Mouse (Mus musculus): ENCODE data around the gene Egfl8. TPM values are rescaled to one million over a fixed set of nuclear protein-coding genes. Genes with fewer than 3 reads are reported as not detected.

The Egfl8 gene
- polyA plus RNA-seq, 1 experiment from 2014 or later: 1.3 TPM

GRCm38 (mm10) chr17:34639461-34640255, 23.9 kb upstream of the Egfl8 start:
- no peaks in the 10 kb centered on the region for H3K36me3 ChIP-seq
- 72% methylated on average over 7 of the region's 7 CpGs for WGBS
- H3K4me1 ChIP-seq (replicated peaks): peaks cover 12% of the 10 kb centered on the region
- H3K27ac ChIP-seq: 0 out of 2 replicates have a peak overlapping the region, but pooled peaks have one; percentile 82
- H3K4me3 ChIP-seq: no peak overlapping the region
- no peak overlapping the region for H3K4me2 ChIP-seq
- H3K9ac ChIP-seq: no peak overlapping the region
- 0 out of 2 replicates have a peak, but pooled peaks cover 13% of the 10 kb centered on the region for H3K27me3 ChIP-seq
- no peak for ATAC-seq (replicated peaks; ENCODE audit: insufficient number of reproducible peaks, insufficient read depth, low FRiP score, low read depth)
- no peaks in the 10 kb centered on the region for H3K9me3 ChIP-seq (replicated peaks)

GRCm38 (mm10) chr17:34637459-34637858, 21.7 kb upstream of the Egfl8 start:
- Histone ChIP-seq H3K4me1 (replicated peaks) (peaks cover 14% of the 10 kb centered on the region), H3K9me3 (replicated peaks) (no peaks in the 10 kb centered on the region), H3K27ac (no peak overlapping the region), H3K4me3 (no peak overlapping the region), H3K4me2 (no peak overlapping the region), H3K9ac (no peak overlapping the region), H3K36me3 (no peaks in the 10 kb centered on the region), H3K27me3 (peaks cover 34% of the 10 kb centered on the region)
- no peak for ATAC-seq (replicated peaks; ENCODE audit: insufficient number of reproducible peaks, insufficient read depth, low FRiP score, low read depth)
- WGBS: 63% methylated on average over 3 of the region's 3 CpGs

GRCm38 (mm10) chr17:34635671-34636070, 19.9 kb upstream of the Egfl8 start:
- no peaks in the 10 kb centered on the region for H3K9me3 ChIP-seq (replicated peaks)
- no peak overlapping the region for H3K9ac ChIP-seq
- no peak overlapping the region for H3K27ac ChIP-seq
- H3K27me3 ChIP-seq: peaks cover 52% of the 10 kb centered on the region
- no peak overlapping the region for H3K4me3 ChIP-seq
- 71% methylated on average over 2 of the region's 2 CpGs for WGBS
- H3K4me2 ChIP-seq: no peak overlapping the region
- ATAC-seq (replicated peaks; ENCODE audit: insufficient number of reproducible peaks, insufficient read depth, low FRiP score, low read depth): no peak
- peaks cover 22% of the 10 kb centered on the region for H3K4me1 ChIP-seq (replicated peaks)
- H3K36me3 ChIP-seq: no peaks in the 10 kb centered on the region

GRCm38 (mm10) chr17:34632261-34632691, 16.5 kb upstream of the Egfl8 start:
- no peaks in the 10 kb centered on the region for H3K36me3 ChIP-seq
- peaks cover 70% of the 10 kb centered on the region for H3K27me3 ChIP-seq
- H3K4me3 ChIP-seq: peak overlapping the region; percentile 44
- H3K4me1 ChIP-seq (replicated peaks): peaks cover 43% of the 10 kb centered on the region
- peak overlapping the region; percentile 97 for H3K4me2 ChIP-seq
- 0 out of 2 replicates have a peak overlapping the region, but pooled peaks have one; percentile 32 for H3K9ac ChIP-seq
- under 1% methylated on average over 26 of the region's 26 CpGs for WGBS
- H3K27ac ChIP-seq: peak overlapping the region; percentile 21; the same call in 1 of the 2 replicates
- ATAC-seq (replicated peaks; ENCODE audit: insufficient number of reproducible peaks, insufficient read depth, low FRiP score, low read depth): peak; percentile 31; the same call in 1 of the 2 replicates
- no peaks in the 10 kb centered on the region for H3K9me3 ChIP-seq (replicated peaks)

DNA sequence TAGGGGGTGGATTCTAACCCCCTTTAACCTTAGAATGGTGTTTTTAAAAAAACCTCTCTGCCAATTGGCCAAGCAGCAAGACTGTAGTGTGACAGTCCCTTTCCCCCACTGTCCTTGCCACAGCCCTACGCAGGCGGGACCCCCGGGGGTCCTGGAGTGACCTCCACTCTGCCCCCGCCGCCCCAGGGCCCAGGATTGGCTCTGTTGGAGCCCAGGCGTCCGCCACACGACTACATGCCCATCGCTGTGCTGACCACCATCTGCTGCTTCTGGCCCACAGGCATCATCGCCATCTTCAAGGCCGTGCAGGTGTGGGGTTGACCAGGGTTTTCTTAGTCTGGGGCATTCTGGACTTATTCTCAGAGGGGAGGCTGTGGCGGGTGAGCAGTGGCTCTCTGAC, 15.9 kb upstream of the Egfl8 start:
- 0 out of 2 replicates have a peak overlapping the region, but pooled peaks have one; percentile 32 for H3K9ac ChIP-seq

GRCm38 (mm10) chr17:34630761-34631301, 15.1 kb upstream of the Egfl8 start:
- H3K27me3 ChIP-seq: peaks cover 61% of the 10 kb centered on the region
- no peak overlapping the region for H3K9ac ChIP-seq
- WGBS: 2% methylated on average over 48 of the region's 48 CpGs
- peak overlapping the region; percentile 13; the same call in 1 of the 2 replicates for H3K27ac ChIP-seq
- peak overlapping the region; percentile 44 for H3K4me3 ChIP-seq
- no peaks in the 10 kb centered on the region for H3K36me3 ChIP-seq
- H3K4me1 ChIP-seq (replicated peaks): peaks cover 53% of the 10 kb centered on the region
- no peak for ATAC-seq (replicated peaks; ENCODE audit: insufficient number of reproducible peaks, insufficient read depth, low FRiP score, low read depth)
- no peaks in the 10 kb centered on the region for H3K9me3 ChIP-seq (replicated peaks)
- peak overlapping the region; percentile 97 for H3K4me2 ChIP-seq

More for the DNA sequence above, 15.9 kb upstream of the Egfl8 start:
- H3K27ac ChIP-seq: no peak overlapping the region; the same call in 1 of the 2 replicates
- peak overlapping the region; percentile 44 for H3K4me3 ChIP-seq
- peaks cover 45% of the 10 kb centered on the region for H3K4me1 ChIP-seq (replicated peaks)
- WGBS: 9% methylated on average over 12 of the region's 12 CpGs
- H3K27me3 ChIP-seq: peaks cover 66% of the 10 kb centered on the region
- ATAC-seq (replicated peaks; ENCODE audit: insufficient number of reproducible peaks, insufficient read depth, low FRiP score, low read depth): no peak
- peak overlapping the region; percentile 97 for H3K4me2 ChIP-seq
- H3K9me3 ChIP-seq (replicated peaks): no peaks in the 10 kb centered on the region
- H3K36me3 ChIP-seq: no peaks in the 10 kb centered on the region

- H3K4me3 ChIP-seq: peak overlapping the region; percentile 85
- no peak for ATAC-seq (replicated peaks; ENCODE audit: insufficient number of reproducible peaks, insufficient read depth, low FRiP score, low read depth)
- H3K36me3 ChIP-seq: peaks cover 6% of the 10 kb centered on the region; the same call in 1 of the 2 replicates
- H3K27ac ChIP-seq: no peak overlapping the region; the same call in 1 of the 2 replicates
- H3K4me2 ChIP-seq: peak overlapping the region; percentile 97
- peaks cover 53% of the 10 kb centered on the region for H3K4me1 ChIP-seq (replicated peaks)
- H3K9ac ChIP-seq: no peak overlapping the region
- H3K27me3 ChIP-seq: peaks cover 56% of the 10 kb centered on the region
- H3K9me3 ChIP-seq (replicated peaks): no peaks in the 10 kb centered on the region
- WGBS: 26% methylated on average over 12 of the region's 12 CpGs
Observed at GRCm38 (mm10) chr17:34629796-34630603, 14.2 kb upstream of the Egfl8 start.

DNA sequence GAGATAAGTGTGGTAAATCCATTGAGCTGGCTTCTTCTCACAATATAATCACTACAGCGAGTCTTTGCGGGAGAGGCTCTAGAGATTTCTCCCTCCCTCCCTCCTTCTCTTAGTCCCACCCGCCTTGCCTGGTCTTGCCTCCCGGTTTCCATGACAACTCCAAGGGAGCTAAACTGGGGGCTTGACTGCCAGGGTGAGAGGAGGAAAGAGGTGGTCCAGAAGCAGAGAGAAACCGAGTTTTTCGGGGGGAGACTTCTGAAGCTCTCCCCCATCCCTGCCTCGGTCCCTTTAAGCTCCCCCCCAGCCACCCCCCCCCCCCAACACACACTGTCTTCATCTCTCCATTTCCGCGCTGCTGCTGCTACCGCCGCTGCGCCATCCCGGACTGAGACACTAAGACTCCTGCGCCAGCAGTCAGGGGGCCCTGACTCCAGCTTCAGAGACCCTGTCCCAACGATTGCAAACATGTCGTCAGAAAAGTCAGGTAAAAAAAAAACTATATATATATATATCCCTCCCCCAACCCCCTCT, 13.5 kb upstream of the Egfl8 start, which contains the start of gene Prrt1:
TSS of gene Prrt1 (plus strand) at position 313 of the 531 bp plus-strand sequence.
- peak within 1 kb of the TSS; percentile 85 for H3K4me3 ChIP-seq
- peaks cover 54% of the 10 kb centered on the region for H3K27me3 ChIP-seq
- H3K4me1 ChIP-seq (replicated peaks): peaks cover 53% of the 10 kb centered on the region
- peak within 1 kb of the TSS; percentile 94 for H3K27ac ChIP-seq
- peak within 1 kb of the TSS; percentile 70 for H3K9ac ChIP-seq
- peaks cover 6% of the 10 kb centered on the region; the same call in 1 of the 2 replicates for H3K36me3 ChIP-seq
- peak within 1 kb of the TSS; percentile 97 for H3K4me2 ChIP-seq
- H3K9me3 ChIP-seq (replicated peaks): no peaks in the 10 kb centered on the region
- ATAC-seq (replicated peaks; ENCODE audit: insufficient number of reproducible peaks, insufficient read depth, low FRiP score, low read depth): no peak
- WGBS: 5% methylated on average over 16 of the region's 16 CpGs

GRCm38 (mm10) chr17:34628644-34628967, 12.8 kb upstream of the Egfl8 start:
- Histone ChIP-seq H3K27me3 (peaks cover 47% of the 10 kb centered on the region), H3K4me2 (peak overlapping the region; percentile 97), H3K4me1 (replicated peaks) (peaks cover 53% of the 10 kb centered on the region), H3K27ac (peak overlapping the region; percentile 94; the same call in 1 of the 2 replicates), H3K36me3 (peaks cover 10% of the 10 kb centered on the region), H3K4me3 (peak overlapping the region; percentile 85), H3K9ac (peak overlapping the region; percentile 70), H3K9me3 (replicated peaks) (no peaks in the 10 kb centered on the region)
- 50% methylated on average over 5 of the region's 5 CpGs for WGBS
- ATAC-seq (replicated peaks; ENCODE audit: insufficient number of reproducible peaks, insufficient read depth, low FRiP score, low read depth): no peak

- Histone ChIP-seq H3K27ac (peak within 1 kb of the TSS; percentile 94), H3K4me3 (peak within 1 kb of the TSS; percentile 85), H3K9me3 (replicated peaks) (no peaks in the 10 kb centered on the region), H3K4me1 (replicated peaks) (peaks cover 53% of the 10 kb centered on the region), H3K36me3 (peaks cover 15% of the 10 kb centered on the region), H3K4me2 (peak within 1 kb of the TSS; percentile 97), H3K9ac (peak within 1 kb of the TSS; percentile 70), H3K27me3 (peaks cover 42% of the 10 kb centered on the region)
- WGBS: 3% methylated on average over 29 of the region's 29 CpGs
- ATAC-seq (replicated peaks; ENCODE audit: insufficient number of reproducible peaks, insufficient read depth, low FRiP score, low read depth): no peak
Observed at GRCm38 (mm10) chr17:34627943-34628643, 12.3 kb upstream of the Egfl8 start, which contains the start of gene Ppt2. Gene Ppt2, minus strand, starts transcription at chr17:34628510.

Measured in heart, embryonic 15.5 days (tissue).